Mouse (Mus musculus): ENCODE measurements around the gene Slc12a3. TPM values are rescaled to one million over a fixed set of nuclear protein-coding genes. Genes with fewer than 3 reads are reported as not detected.

The Slc12a3 gene
- polyA plus RNA-seq, 1 experiment: 2.2 TPM

- TF ChIP-seq CTCF (IDR thresholded peaks at IDR 0.05; ENCODE audit: borderline replicate concordance, insufficient read depth, low read depth, low read length) (no peak; the same call in 1 of the 2 replicates), POLR2A (IDR thresholded peaks at IDR 0.05; ENCODE audit: borderline replicate concordance, insufficient read depth, low read length) (no peak)
- Histone ChIP-seq H3K4me3 (replicated peaks; ENCODE audit: insufficient read depth, low read depth, low read length) (no peak overlapping the region), H3K4me1 (ENCODE audit: control insufficient read depth, insufficient read depth, low read length) (peaks cover 6% of the 10 kb centered on the region; the same call in 1 of the 2 replicates), H3K27ac (ENCODE audit: insufficient read depth, low read length) (peak overlapping the region; percentile 67; the same call in 1 of the 2 replicates), H3K27me3 (ENCODE audit: control insufficient read depth, insufficient read depth, low read length) (no peaks in the 10 kb centered on the region)
- DNase-seq: peak in 1 of 2 experiments; percentile 28
- WGBS: 17% methylated on average over 2 of the region's 2 CpGs
These were observed 34.9 kb downstream of the Slc12a3 start for GRCm38 (mm10) chr8:94363906-94364305.

DNA sequence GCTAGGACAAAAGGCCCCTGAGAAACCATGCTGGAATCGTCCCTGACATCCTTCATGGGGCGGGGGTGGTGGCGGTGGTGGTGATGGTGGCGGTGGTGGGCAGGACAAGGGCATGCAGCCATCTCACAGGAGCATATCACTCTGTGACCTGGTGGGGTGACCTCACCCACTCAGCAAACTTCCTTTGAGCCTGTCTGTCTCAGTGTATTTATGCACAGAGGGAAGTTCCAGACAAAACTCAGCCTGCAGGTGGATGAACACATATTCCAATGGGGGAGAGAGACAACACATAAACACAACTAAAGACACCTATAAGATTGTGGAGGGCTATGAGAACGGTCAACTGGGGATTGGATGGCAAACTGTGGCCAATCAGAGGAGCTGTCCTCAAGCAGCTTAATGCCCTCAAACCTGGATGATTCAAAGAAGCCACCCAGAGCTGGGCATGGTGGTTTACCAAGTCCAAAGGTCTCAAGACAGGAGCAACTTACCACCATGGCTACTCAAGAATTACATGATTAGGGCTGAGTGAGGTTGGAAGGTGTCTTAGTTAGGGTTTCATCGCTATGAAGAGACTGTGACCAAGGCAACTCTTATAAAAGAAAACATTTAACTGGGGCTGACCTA, 35.8 kb downstream of the Slc12a3 start:
- 88% methylated on average over 6 of the region's 6 CpGs for WGBS
- H3K4me3 ChIP-seq (replicated peaks; ENCODE audit: insufficient read depth, low read depth, low read length): no peak overlapping the region
- no peaks in the 10 kb centered on the region for H3K27me3 ChIP-seq (ENCODE audit: control insufficient read depth, insufficient read depth, low read length)
- peaks cover 4% of the 10 kb centered on the region; the same call in 1 of the 2 replicates for H3K4me1 ChIP-seq (ENCODE audit: control insufficient read depth, insufficient read depth, low read length)
- TF ChIP-seq CTCF (IDR thresholded peaks at IDR 0.05; ENCODE audit: borderline replicate concordance, insufficient read depth, low read depth, low read length): no peak
- no peak for TF ChIP-seq POLR2A (IDR thresholded peaks at IDR 0.05; ENCODE audit: borderline replicate concordance, insufficient read depth, low read length)
- no peak overlapping the region for H3K27ac ChIP-seq (ENCODE audit: insufficient read depth, low read length)
- DNase-seq: no peak

DNA sequence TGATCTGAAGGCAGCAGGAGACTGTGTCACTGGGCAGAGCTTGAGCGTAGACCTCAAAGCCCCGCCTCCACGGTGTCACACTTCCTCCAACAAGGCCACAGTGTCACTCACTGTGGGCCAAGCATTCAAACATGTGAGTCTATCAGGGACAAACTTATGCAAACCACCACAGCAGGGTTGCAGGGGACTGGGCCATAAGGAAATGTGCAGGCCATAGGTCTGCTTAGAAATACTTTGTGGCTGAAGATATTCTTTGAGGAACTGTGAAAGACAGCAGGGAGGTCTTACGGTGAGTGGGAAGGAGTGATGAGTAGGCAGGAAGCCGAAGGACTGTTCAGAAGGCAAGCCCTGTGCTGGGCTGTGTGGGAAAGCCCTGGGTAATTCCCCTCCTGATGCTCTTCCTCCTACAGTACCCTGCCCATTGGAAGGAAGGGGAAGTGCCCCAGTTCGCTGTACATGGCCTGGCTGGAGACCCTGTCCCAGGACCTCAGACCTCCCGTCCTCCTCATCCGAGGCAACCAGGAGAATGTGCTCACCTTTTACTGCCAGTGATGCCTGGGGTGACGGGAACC, 36.5 kb downstream of the Slc12a3 start:
- DNase-seq: no peak
- TF ChIP-seq CTCF (IDR thresholded peaks at IDR 0.05; ENCODE audit: borderline replicate concordance, insufficient read depth, low read depth, low read length): no peak
- TF ChIP-seq POLR2A (IDR thresholded peaks at IDR 0.05; ENCODE audit: borderline replicate concordance, insufficient read depth, low read length): no peak
- Histone ChIP-seq H3K4me1 (ENCODE audit: control insufficient read depth, insufficient read depth, low read length) (peaks cover 4% of the 10 kb centered on the region; the same call in 1 of the 2 replicates), H3K27ac (ENCODE audit: insufficient read depth, low read length) (no peak overlapping the region), H3K4me3 (replicated peaks; ENCODE audit: insufficient read depth, low read depth, low read length) (no peak overlapping the region), H3K27me3 (ENCODE audit: control insufficient read depth, insufficient read depth, low read length) (no peaks in the 10 kb centered on the region)
- 88% methylated on average over 9 of the region's 9 CpGs for WGBS

DNA sequence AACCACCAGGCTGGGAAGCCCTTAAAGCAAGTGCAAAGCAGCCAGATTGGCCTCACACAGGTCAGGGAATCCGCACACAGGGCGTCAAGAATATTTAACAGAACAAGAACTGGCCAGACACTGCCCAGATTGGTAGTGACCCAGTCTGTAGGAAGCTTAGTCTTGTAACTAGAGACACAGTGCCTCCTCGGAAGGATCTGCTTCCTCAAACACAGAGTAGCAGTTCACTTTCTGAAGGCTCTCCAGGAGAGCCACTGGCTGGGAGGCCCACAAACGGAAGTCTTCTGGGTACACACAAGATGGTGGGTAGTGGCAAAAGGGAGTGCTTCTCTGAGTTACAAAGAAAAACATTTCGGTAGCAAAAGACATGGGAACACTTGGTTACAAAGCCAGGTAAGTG, 41.8 kb downstream of the Slc12a3 start:
- Histone ChIP-seq H3K27ac (ENCODE audit: insufficient read depth, low read length) (no peak overlapping the region), H3K4me1 (ENCODE audit: control insufficient read depth, insufficient read depth, low read length) (no peaks in the 10 kb centered on the region), H3K27me3 (ENCODE audit: control insufficient read depth, insufficient read depth, low read length) (no peaks in the 10 kb centered on the region), H3K4me3 (replicated peaks; ENCODE audit: insufficient read depth, low read depth, low read length) (no peak overlapping the region)
- 87% methylated on average over 5 of the region's 5 CpGs for WGBS
- DNase-seq: no peak
- TF ChIP-seq CTCF (IDR thresholded peaks at IDR 0.05; ENCODE audit: borderline replicate concordance, insufficient read depth, low read depth, low read length) (no peak), POLR2A (IDR thresholded peaks at IDR 0.05; ENCODE audit: borderline replicate concordance, insufficient read depth, low read length) (no peak)

DNA sequence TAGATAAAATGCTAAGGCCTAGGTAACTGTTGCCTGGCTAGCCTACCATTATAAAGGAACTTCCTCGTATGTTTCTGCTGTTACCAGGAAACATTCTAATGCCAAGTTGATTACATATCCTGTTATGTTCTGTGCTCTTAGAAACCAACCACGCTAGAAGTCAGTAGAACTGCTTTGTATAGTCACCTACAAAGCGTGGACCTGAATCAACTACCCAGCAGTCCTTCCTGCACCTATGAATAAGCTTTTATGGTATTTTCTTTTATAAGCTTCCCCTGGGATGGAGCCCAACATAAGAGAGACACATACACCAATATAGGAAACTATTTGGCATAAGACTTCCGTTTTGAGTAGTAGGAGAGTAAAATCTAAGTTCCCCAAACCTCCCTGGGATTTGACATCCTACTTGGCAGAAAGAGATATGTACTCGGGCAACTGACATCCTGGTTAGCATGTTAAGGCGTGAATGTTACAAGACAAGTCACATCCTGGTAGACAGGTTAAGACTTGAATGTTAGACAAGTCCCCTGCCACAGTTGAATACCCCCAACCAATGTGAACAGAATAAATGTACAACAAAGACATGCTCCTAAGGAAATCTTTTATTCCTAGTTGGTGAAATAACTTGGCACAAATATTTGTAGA, 44.1 kb downstream of the Slc12a3 start:
- 81% methylated on average over 6 of the region's 6 CpGs for WGBS
- H3K4me3 ChIP-seq (replicated peaks; ENCODE audit: insufficient read depth, low read depth, low read length): no peak overlapping the region
- no peaks in the 10 kb centered on the region for H3K27me3 ChIP-seq (ENCODE audit: control insufficient read depth, insufficient read depth, low read length)
- no peak overlapping the region for H3K27ac ChIP-seq (ENCODE audit: insufficient read depth, low read length)
- no peak for DNase-seq
- H3K4me1 ChIP-seq (ENCODE audit: control insufficient read depth, insufficient read depth, low read length): no peaks in the 10 kb centered on the region
- no peak for TF ChIP-seq POLR2A (IDR thresholded peaks at IDR 0.05; ENCODE audit: borderline replicate concordance, insufficient read depth, low read length)
- no peak for TF ChIP-seq CTCF (IDR thresholded peaks at IDR 0.05; ENCODE audit: borderline replicate concordance, insufficient read depth, low read depth, low read length)

DNA sequence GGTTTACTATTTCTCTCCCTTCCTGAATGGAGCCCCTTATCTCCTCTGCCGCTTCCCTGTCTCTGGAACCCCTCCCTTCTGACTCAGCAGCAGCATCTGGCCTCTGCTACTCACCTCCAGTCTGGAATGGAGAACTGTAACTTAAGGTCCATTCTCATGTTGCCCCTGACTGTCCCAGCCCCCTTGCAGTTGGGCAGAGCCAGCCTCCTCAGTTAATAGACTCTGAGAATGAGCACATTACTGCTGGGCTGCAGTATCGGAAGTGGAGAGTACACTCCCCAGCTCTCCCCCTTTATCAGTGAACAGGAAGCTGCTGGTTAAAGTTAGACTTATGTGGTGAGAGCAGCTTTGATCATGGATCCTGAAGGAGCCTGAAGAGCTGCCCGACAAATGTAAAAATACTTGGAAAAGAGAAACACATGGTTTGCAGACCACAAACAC, 46.6 kb downstream of the Slc12a3 start:
- 81% methylated on average over 3 of the region's 3 CpGs for WGBS
- Histone ChIP-seq H3K4me1 (ENCODE audit: control insufficient read depth, insufficient read depth, low read length) (no peaks in the 10 kb centered on the region), H3K27ac (ENCODE audit: insufficient read depth, low read length) (no peak overlapping the region), H3K4me3 (replicated peaks; ENCODE audit: insufficient read depth, low read depth, low read length) (no peak overlapping the region), H3K27me3 (ENCODE audit: control insufficient read depth, insufficient read depth, low read length) (no peaks in the 10 kb centered on the region)
- TF ChIP-seq CTCF (IDR thresholded peaks at IDR 0.05; ENCODE audit: borderline replicate concordance, insufficient read depth, low read depth, low read length): no peak
- no peak for TF ChIP-seq POLR2A (IDR thresholded peaks at IDR 0.05; ENCODE audit: borderline replicate concordance, insufficient read depth, low read length)
- DNase-seq: no peak

- no peaks in the 10 kb centered on the region for H3K27me3 ChIP-seq (ENCODE audit: control insufficient read depth, insufficient read depth, low read length)
- no peak overlapping the region for H3K4me3 ChIP-seq (replicated peaks; ENCODE audit: insufficient read depth, low read depth, low read length)
- 88% methylated on average over 3 of the region's 3 CpGs for WGBS
- H3K27ac ChIP-seq (ENCODE audit: insufficient read depth, low read length): no peak overlapping the region
- DNase-seq: no peak
- no peak for TF ChIP-seq POLR2A (IDR thresholded peaks at IDR 0.05; ENCODE audit: borderline replicate concordance, insufficient read depth, low read length)
- TF ChIP-seq CTCF (IDR thresholded peaks at IDR 0.05; ENCODE audit: borderline replicate concordance, insufficient read depth, low read depth, low read length): no peak
- H3K4me1 ChIP-seq (ENCODE audit: control insufficient read depth, insufficient read depth, low read length): no peaks in the 10 kb centered on the region
These were observed 47.2 kb downstream of the Slc12a3 start for GRCm38 (mm10) chr8:94376176-94376575.

Measured in cerebellum, adult 2 months (tissue).